15 mouse cellular contexts compared by ENCODE assay signal in the genomic region with DNA sequence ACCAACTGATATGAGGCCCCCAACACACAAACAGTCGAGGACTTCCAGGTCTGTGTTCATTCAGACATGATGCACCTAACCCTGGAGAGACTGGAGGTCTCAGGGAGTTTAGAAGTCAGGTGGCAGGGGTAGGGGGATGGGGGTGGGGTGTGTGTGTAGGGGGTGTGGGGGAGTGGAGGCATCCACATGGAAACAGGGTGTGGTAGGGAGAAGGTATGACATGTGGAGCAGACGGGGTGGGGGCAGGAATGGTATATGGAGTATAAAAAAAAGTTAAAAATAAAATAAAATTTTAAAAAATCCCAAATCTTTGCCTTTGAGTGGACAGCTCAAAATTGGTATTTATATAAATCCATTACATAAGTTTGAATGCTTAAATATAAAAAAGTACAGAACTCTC.
"Had no signal": no experiment of that assay in that cellular context is flagged by ENCODE, and none has a peak within 500 bp of the region (broad histone marks: within the 10 kb centered on the region; RNA-seq: fewer than 3 reads in every experiment).

No protein-coding gene starts in this region.

- H3K27ac ChIP-seq: neural tube, embryonic 15.5 days; stomach, embryonic 15.5 days; stomach, postnatal 0 days had no signal

- H3K4me2 ChIP-seq: neural tube, embryonic 15.5 days; stomach, embryonic 15.5 days had no signal

- H3K27me3 ChIP-seq: neural tube, embryonic 15.5 days; stomach, embryonic 15.5 days had no signal

- H3K36me3 ChIP-seq: neural tube, embryonic 15.5 days; stomach, embryonic 15.5 days had no signal

- DNase-seq: retina, postnatal 1 day; right cerebral cortex, adult 18-20 months; right cerebral cortex, postnatal 14 days; right cerebral cortex, postnatal 25 days; right cerebral cortex, postnatal 4 days; spleen, adult 18-20 months; thymus, adult 18-20 months; thymus, adult 2 months; thymus, postnatal 14 days; thymus, postnatal 25 days; thymus, postnatal 36 days; thymus, postnatal 4 days had no signal

- H3K9me3 ChIP-seq: neural tube, embryonic 15.5 days; stomach, embryonic 15.5 days had no signal

- H3K9ac ChIP-seq: neural tube, embryonic 15.5 days; stomach, embryonic 15.5 days had no signal

- H3K4me3 ChIP-seq: neural tube, embryonic 15.5 days; stomach, embryonic 15.5 days had no signal

- H3K4me1 ChIP-seq: neural tube, embryonic 15.5 days; stomach, embryonic 15.5 days had no signal
